Mouse (Mus musculus) brain, adult 2 months (tissue): ENCODE measurements at regions not wholly inside any gene's neighbourhood (a gene's known extent, or its start where the extent isn't known, plus 50 kb on each side); places are given as distances from the start of the nearest gene placed in this dataset.

Source experiments
- DNase-seq: peaks from one replicate; pipeline ENCODE4 v3.0.0; 2011; ENCODE audit warnings: low read depth, low spot score

DNA sequence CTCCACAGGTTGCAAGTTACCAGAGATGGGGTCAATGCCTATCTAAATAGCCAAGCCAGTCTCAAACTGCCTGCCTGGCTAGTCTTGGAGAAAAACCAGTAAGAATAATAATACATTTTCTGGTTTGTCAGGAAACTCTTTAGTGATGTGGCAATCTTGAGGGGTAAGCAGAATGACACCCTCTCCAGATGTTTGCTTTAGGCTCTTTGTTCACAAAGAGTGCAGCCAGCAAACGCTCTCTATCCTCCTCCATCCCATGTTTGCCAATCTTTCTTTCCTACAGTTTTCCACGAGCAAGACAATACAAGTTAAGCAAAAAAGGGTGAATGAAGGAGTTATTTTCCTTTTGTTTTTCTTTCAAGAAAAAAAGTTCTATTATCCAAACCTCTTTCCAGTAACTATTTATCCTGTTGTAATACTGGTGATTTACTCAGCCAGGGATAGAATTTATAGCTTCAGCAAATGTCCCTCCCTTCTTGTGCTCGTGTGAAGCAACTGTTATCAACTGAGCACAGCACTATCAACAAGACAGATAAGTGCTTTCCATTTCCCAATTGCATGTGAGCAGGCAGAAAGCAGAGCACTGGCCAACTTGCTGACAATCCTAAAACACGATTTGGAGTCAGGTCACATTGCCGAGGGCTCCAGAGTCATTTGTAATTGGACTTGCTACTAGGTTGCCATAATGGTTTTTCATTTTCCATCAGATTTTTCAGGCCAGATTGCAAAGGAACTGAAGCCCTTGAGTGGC, 873.5 kb downstream of the Rapgef2 start:
- no peak for DNase-seq

DNA sequence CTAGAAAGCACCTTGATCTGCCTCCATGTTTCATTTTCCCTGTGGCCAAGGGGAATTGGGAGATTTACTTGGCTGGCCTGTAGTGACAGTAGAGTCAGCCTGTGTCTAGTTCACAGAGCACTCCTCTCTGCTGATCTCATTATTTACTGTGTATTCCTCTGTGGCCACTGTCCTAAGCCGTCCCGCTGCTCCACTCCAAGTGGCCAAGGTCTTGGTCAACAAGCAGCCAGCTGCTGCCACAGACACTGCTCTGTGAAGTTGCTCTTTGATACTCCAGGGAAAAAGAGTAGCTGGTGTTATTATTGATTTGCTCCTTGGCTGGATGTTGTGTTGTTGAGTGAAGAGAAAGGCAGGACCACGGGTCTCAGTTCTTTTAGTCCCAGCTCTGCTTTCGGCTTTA, 874.9 kb downstream of the Rapgef2 start:
- DNase-seq = no peak

DNA sequence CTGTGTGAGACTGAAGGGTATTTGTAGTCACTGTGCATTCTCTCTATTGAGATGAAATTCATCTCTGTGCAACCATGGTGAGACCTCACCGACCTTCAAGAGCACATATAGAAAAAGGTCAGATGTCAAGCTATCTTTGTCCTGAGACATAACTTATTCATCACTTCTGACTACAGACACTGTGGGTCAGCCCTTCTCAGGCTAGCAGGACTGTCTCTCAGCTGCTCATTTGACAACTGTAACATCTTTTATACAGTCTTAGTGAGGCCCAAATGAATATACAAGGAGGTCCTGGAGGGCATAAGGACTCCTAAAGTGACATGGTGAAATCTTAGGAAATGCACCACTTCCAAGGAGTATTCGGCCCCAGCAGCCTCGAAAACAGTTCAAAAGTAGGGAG, 877.1 kb downstream of the Rapgef2 start:
- no peak for DNase-seq

DNA sequence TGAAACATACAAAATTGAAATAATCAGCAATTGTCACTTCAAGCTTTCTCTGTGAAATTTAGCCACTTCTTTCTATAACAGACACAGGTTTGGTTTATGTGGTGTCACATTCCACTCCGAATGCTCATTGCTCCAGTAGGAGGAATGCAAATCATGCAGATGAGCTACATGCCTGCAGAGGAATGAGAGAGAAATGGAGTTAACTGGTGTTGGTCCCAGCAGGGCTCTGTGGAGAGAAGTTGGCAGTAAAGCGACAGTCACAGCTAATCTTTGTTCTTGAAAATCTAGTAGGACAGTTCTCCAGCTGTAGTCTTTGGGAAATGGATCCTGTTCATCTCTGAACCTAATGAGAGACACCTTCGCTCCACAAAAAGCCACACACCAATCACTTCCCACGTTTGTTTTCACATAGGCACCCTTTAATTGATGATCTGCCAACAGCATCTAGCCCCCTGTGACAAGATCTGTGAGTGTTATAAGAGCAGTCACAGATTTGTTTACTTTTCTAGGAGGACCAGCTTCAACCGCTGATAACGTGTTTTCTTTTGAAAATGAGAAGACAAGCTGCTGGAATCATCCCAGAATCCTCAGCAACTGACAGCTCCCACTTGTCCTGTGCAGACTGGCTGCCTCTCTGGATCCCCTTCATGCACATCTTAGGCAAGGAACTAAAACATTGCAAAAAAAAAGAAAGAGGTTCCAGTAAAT, 880.4 kb downstream of the Rapgef2 start:
- DNase-seq = peak; percentile 12

DNA sequence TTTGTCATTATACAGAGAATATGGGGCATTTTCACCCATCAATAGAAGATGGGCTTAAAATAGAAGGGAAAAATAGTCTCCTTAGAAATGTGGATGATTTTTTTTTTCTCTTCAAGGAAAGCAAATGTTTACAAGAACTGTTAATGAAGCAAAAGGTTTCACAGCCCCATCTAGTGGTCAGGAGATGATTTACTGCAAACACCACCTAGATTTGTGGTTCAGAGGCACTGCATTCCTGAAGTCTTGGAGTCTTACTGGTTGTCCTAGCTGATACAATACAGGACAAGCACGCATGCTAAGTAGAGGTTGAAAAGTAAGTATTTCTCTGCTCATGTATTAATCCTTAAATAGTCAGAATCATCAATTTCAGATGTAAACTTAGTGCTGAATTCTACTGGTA, 927.9 kb downstream of the Rapgef2 start:
- DNase-seq = peak; percentile 80

DNA sequence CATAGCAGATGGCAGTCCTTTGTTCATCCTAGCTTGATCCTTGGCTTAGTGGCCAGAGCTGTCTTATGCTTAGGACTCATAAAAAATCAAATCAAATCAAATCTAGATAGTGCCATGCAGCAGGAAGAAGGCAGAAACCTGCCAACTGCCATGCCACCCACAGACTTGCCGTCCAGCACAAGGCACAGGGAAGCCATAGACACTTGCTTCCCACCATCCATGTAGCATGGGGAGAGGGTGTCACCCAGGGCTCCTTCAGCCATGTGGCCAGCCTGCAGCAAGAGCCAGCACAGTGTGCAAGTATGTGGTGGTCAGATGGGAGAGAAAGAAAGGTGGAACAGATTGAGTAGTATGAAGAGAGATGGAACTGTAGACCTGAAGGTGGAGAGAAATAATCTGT, 946.4 kb downstream of the Rapgef2 start:
- DNase-seq = no peak

DNA sequence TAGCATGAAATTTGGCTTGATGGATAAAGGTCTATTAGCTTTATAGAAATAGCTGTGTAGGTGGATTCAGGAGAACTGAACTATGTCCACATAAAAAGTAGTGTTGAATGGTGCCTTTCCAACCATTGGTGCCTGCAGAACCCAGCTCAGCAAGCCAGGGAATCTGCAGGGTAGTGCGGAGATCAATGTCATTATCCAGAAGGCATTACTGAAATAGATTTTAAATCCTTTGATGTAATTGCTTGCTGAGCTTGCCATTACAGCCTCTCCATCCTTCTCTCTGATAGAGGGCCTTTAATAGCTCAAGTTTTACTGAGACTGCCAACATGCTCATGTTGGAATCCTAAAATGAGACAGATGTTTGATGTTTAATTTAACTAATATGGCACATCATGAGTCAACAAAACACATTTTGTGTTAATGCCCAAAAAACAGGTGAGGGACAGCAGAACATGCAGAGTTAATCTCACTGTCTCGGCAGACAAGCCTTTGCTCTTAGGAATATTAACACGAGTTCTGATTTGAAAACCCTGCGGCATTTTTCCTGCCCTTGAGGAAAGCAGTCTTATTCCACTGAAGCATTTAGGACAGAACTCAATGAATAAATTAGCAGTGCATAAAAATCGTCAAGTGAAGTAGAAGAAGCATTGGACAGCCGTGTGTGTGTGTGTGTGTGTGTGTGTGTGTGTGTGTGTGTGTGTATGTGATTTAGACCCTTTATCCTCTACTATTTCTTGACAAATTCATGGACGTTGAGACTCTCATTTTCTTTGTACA, 974.5 kb downstream of the Rapgef2 start:
- peak; percentile 20 for DNase-seq

DNA sequence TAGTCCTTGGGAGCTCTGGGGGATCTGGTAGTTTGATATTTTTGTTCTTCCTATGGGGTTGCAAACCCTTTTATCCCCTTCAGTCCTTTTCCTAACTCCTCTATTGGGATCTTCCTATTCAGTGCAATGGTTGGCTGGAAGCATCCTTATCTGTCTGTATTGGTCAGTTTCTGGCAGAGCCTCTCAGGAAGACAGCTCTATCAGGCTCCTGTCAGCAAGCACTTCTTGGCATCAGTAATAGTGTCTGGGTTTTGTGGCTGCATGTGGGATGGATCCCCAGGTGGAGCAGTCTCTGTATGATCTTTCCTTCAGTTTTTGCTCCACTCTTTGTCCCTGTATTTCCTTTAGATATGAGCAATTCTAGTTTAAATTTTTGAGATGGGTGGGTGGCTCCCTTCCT, 985.8 kb downstream of the Rapgef2 start:
- no peak for DNase-seq

DNA sequence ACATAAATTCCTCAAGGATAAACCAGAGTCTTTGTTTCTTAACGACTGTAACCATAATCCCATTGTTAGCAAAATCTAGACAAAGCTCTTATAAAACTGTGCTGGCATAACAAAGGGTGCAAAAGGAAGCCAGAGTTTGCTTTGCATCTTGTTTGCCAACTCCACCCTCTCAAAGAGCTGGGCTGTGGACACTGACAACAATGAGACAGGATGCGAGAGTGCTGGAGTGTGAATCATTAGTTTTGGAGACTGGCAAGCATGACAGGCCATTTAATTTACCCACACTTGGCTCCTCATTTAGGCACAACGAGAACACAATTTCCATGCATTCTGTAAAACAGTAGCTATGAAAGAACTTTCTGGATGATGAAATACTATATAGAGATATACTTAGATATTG, 994.4 kb downstream of the Rapgef2 start:
- DNase-seq = peak; percentile 16

DNA sequence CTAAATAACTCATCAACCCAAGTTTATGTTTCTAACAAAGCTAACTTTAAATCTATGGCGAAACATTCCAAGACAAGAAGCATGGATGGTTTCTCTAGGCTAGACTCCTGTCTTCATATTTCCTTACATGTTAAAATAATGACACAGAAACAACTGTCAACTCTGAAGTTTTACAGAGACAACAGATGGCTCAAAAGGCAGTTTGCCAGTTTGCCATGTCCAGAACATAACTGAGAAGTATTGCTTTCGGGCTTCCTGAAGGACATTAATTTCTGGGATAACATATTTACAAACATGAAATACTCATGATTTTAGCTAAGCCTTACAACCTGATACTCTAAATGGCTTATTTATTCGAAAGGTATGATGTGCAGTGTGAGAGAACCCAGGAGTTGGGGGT, 1002.2 kb downstream of the Rapgef2 start:
- no peak for DNase-seq

DNA sequence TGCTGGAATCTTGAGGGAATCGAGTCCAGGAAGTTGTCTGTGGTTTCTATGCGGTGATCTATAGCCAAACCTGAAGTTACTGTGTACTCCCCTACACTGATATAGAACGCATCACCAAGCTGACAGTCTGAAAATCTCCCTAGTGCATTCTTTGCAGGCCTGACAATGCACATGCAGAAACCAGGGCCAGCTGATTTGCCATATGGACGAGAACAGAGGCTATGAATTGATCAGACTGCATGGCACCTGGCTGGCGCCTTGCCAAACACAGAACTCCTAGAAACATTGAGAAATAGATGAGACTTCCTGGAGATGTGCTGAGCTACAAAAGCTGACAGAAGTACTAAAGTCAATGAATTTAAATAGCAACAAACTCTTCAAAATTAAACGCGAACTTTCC, 1049.4 kb downstream of the Rapgef2 start:
- peak; percentile 8 for DNase-seq

DNA sequence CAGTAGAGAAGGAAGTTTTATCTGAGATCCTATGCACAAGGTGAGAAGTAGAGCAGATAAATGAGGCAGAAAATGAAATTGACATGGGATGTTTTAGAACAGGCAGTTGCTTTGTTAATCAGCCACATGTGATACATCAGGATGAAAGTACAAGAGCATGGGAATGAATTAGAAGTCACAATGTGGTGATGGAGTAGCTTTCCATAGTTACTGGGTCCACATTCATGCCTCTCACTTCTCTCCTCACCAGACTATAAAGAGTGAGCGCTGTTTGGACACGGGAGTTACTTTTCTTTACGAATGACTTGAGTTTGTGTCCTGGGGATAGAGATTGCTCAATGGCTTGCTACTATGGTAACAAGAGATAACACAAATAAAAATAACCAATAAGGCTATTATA, 1076.6 kb downstream of the Rapgef2 start:
- DNase-seq = no peak

DNA sequence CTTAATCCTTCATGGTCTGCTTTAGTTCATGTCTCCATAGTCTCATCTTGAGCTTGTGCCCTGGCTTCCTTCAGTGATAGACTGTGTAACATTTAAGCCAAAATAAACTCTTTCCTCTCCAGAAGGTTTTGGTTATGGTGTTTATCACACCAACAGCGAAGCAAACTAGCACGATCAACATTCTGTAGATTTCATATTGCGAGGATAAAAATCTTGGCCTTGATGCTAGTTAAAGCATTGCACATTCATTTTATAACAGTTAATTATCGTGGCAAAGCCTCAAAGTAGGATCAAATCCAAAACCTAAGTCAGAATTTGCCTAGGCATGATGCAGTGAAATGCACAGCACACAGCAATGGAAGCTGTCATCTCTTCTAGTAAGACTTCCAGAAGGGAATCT, 1123.7 kb downstream of the Rapgef2 start:
- DNase-seq = no peak

DNA sequence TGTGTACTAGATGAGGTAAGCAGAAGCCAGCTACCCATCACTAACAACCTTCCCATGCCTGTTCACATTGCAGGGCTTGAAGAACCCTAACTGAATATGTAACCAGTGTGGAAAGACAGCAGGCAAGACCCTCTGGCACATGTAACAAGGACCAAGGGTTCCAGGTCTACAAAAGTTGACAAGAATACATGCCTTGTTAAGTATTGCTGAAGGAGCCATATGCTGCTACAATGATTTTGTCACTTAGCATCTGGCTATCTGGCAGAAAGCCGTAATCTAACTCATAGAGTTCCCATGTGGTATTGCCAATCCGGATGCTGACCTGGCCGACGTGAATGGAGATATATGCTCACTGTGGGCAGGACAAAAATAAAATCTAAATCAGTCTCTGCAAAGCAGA, 1127.9 kb downstream of the Rapgef2 start:
- peak; percentile 83 for DNase-seq
